Mouse (Mus musculus) intestine, postnatal 0 days (tissue): Measurements from ENCODE around the gene Ssna1. TPM values are rescaled to one million over a fixed set of nuclear protein-coding genes. Genes with fewer than 3 reads are reported as not detected.

Experiments used
- ATAC-seq: fragments of 200-750 bp; cut with Nextera tagmentation; 2 replicates; pipeline ENCODE4 v1.8.0; 2017; ENCODE audit warnings: mild to moderate bottlenecking, moderate TSS enrichment, moderate library complexity
- H3K27ac ChIP-seq: fragments of 300-500 bp; sonication (generic); 2 replicates; pipeline ENCODE4 v1.5.1; 2014; ENCODE audit warnings: mild to moderate bottlenecking, low read depth, low read length, moderate library complexity
- H3K27me3 ChIP-seq: fragments of 300-500 bp; sonication (generic); replicated peaks from 2 replicates; pipeline ENCODE4 v1.6.1; 2014; ENCODE audit warnings: low read length, mixed read lengths; ENCODE audit not compliant: control insufficient read depth, insufficient read depth
- H3K36me3 ChIP-seq: fragments of 300-500 bp; sonication (generic); 2 replicates; pipeline ENCODE4 v1.6.1; 2014; ENCODE audit warnings: mild to moderate bottlenecking, moderate library complexity; ENCODE audit not compliant: control insufficient read depth, insufficient read depth
- H3K4me1 ChIP-seq: fragments of 300-500 bp; sonication (generic); replicated peaks from 2 replicates; pipeline ENCODE4 v1.6.1; 2014; ENCODE audit warnings: antibody characterized with exemption, low read length, mixed read lengths; ENCODE audit not compliant: control insufficient read depth, insufficient read depth
- H3K4me2 ChIP-seq: fragments of 300-500 bp; sonication (generic); replicated peaks from 2 replicates; pipeline ENCODE4 v1.6.1; 2014; ENCODE audit warnings: low read depth, mild to moderate bottlenecking, moderate library complexity
- H3K4me3 ChIP-seq: fragments of 300-500 bp; sonication (generic); 2 replicates; pipeline ENCODE4 v1.5.1; 2014; ENCODE audit warnings: low read depth, low read length
- H3K9ac ChIP-seq: fragments of 300-500 bp; sonication (generic); 2 replicates; pipeline ENCODE4 v1.6.1; 2014; ENCODE audit warnings: mild to moderate bottlenecking, low read depth, low read length
- H3K9me3 ChIP-seq: fragments of 300-500 bp; sonication (generic); 2 replicates; pipeline ENCODE4 v1.6.1; 2016; ENCODE audit warnings: mixed run types; ENCODE audit not compliant: control insufficient read depth
- CTCF ChIP-seq: sonication (generic); IDR thresholded peaks from 2 replicates; pipeline ENCODE4 v1.5.1; 2016; ENCODE audit warnings: low read depth, mild to moderate bottlenecking, control low read depth, antibody characterized with exemption, moderate library complexity
- WGBS: fragments of 180-500 bp; shearing (Covaris S2); extraction: QIAGEN DNeasy Blood & Tissue Kit; methylation state at CpG from one replicate; pipeline ENCODE4 v1.1.7; 2014; 5-methylcytosine and 5-hydroxymethylcytosine counted together
- polyA plus RNA-seq: library from polyadenylated mRNA; unstranded; fragments of >200 nt; fragmentation: Nextera tagmentation; extraction: Ambion mirVana; gene quantifications from 2 replicates; pipeline ENCODE4 v1.2.1, GENCODE M21; 2015

Gene Ssna1
- polyA plus RNA-seq, 1 experiment from 2014 or later = 108 TPM

DNA sequence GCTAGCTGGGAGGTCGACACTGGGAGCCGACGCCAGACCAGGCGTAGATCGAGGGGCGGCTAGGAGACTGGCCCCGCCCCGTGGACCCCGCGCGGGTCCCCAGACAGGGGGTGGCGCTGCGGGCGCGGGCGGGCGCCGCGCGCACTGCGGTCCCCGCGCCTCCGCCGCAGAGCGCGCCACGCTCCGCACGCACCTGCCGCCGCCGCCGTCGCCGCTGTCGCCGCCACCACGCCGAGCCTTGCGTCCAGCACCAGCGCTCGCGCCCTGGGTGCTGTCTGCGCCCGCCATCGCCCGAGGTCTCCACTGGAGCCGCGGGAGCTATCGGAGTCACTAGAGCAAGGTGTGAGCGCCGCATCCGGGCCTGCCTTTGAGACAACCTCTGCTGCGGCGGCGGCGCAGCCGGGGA is 30.1 kb downstream of the Ssna1 start, which contains the start of the genes Rnf208 and Cysrt1:
Rnf208 (plus strand) TSS at position 155 of the 406 bp plus-strand sequence.
Cysrt1 (minus strand) TSS at position 352 of the 406 bp plus-strand sequence.
- H3K4me2 ChIP-seq = peak within 1 kb of the TSS; percentile 93
- no peak for ATAC-seq
- peak within 1 kb of the TSS; percentile 75 for H3K9ac ChIP-seq
- no peaks in the 10 kb centered on the region for H3K9me3 ChIP-seq
- peaks cover under 1% of the 10 kb centered on the region; the same call in 1 of the 2 replicates for H3K36me3 ChIP-seq
- TF ChIP-seq CTCF = no peak
- peaks cover 9% of the 10 kb centered on the region; the same call in 1 of the 2 replicates for H3K4me1 ChIP-seq
- H3K4me3 ChIP-seq = peak within 1 kb of the TSS; percentile 49
- H3K27me3 ChIP-seq = 0 out of 2 replicates have a peak, but pooled peaks cover 3% of the 10 kb centered on the region
- under 1% methylated on average over 50 of the region's 59 CpGs for WGBS
- H3K27ac ChIP-seq = peak within 1 kb of the TSS; percentile 74

DNA sequence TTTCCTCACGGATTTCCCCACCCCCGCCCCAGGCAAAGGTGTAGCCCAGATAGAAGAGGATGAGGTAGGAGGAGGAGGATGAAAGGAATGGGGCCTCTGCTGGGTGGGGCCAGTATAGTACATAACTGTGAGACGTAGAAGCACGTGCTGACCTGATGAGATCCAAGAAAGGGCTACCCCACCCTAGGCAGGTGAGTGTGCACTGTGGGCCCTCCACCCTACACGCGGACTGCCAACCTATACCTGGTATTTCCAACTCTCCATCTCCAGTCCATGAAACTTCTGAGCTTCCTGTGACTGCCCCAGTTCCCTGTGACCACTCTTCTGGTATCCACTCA is 30.8 kb downstream of the Ssna1 start:
- peaks cover 9% of the 10 kb centered on the region; the same call in 1 of the 2 replicates for H3K4me1 ChIP-seq
- ATAC-seq = peak; percentile 67
- 0 out of 2 replicates have a peak, but pooled peaks cover 3% of the 10 kb centered on the region for H3K27me3 ChIP-seq
- H3K9me3 ChIP-seq = no peaks in the 10 kb centered on the region
- no peak for TF ChIP-seq CTCF
- peak overlapping the region; percentile 93 for H3K4me2 ChIP-seq
- peak overlapping the region; percentile 74 for H3K27ac ChIP-seq
- H3K36me3 ChIP-seq = no peaks in the 10 kb centered on the region; the same call in 1 of the 2 replicates
- WGBS = 10% methylated on average over 6 of the region's 6 CpGs
- H3K4me3 ChIP-seq = peak overlapping the region; percentile 49; the same call in 1 of the 2 replicates
- H3K9ac ChIP-seq = no peak overlapping the region

DNA sequence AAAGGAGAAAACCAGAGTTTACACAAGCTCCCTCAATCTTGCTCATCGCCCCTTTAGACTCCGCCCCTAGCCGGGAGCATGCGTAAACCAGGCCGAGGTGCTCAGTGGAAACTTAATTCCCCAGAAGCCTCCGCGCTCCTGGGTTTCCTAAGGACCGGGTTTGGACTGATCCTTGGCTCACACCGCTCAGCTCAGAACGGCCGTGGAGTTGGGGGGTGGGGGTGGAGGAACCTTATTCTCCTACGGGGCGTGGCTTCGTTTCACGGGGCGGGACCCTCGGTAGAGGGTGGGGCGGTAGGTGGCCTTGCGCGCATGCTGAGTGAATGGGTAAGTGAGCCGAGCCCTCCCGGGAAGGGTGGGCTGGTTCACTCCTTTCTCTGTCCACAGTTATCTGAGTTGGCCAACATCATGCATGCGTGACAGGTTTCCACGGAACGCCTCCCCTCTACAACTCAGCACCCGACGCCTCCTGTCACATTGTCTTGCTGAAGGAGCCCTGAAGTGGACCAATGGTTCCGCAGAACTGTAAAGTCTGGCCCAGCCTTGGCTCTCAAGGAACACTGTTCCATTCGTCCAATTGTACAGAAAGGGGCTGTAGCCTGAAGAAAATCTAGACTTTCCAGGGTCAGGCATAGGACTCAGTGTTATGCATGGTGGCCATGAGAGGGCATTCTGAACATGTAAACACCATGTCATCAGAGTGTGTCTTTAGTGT is 31.4 kb downstream of the Ssna1 start:
- Histone ChIP-seq H3K27me3 (0 out of 2 replicates have a peak, but pooled peaks cover 3% of the 10 kb centered on the region), H3K9ac (peak overlapping the region; percentile 13; the same call in 1 of the 2 replicates), H3K27ac (peak overlapping the region; percentile 55), H3K9me3 (no peaks in the 10 kb centered on the region), H3K36me3 (no peaks in the 10 kb centered on the region; the same call in 1 of the 2 replicates), H3K4me1 (peaks cover 9% of the 10 kb centered on the region), H3K4me2 (peak overlapping the region; percentile 93), H3K4me3 (peak overlapping the region; percentile 49)
- no peak for TF ChIP-seq CTCF
- WGBS = under 1% methylated on average over 29 of the region's 29 CpGs
- peak; percentile 61 for ATAC-seq

DNA sequence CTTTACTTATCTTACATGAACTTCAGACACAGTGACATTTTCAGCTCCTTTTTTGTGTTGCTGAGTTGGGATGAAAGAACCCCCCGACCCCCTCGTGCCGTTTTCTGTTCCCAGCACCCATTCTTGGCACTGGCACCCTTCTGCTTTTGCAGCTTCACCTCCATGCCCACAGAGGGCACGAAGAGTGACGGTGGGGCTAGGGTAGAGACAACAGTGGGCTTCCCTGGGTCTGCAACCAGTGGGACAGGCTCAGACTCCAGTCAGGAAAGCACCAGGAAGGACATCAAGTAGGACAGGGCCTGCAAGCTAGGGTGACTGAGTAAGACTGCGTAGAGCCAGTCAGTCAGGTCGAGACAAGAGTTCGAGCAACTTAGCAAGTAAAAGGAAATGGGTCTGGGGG is 31.9 kb downstream of the Ssna1 start:
- Histone ChIP-seq H3K36me3 (no peaks in the 10 kb centered on the region), H3K27me3 (0 out of 2 replicates have a peak, but pooled peaks cover 3% of the 10 kb centered on the region), H3K27ac (peak overlapping the region; percentile 55), H3K9ac (peak overlapping the region; percentile 13; the same call in 1 of the 2 replicates), H3K4me3 (no peak overlapping the region), H3K4me1 (peaks cover 12% of the 10 kb centered on the region), H3K4me2 (peak overlapping the region; percentile 93), H3K9me3 (no peaks in the 10 kb centered on the region)
- 53% methylated on average over 8 of the region's 8 CpGs for WGBS
- TF ChIP-seq CTCF = no peak
- no peak for ATAC-seq

DNA sequence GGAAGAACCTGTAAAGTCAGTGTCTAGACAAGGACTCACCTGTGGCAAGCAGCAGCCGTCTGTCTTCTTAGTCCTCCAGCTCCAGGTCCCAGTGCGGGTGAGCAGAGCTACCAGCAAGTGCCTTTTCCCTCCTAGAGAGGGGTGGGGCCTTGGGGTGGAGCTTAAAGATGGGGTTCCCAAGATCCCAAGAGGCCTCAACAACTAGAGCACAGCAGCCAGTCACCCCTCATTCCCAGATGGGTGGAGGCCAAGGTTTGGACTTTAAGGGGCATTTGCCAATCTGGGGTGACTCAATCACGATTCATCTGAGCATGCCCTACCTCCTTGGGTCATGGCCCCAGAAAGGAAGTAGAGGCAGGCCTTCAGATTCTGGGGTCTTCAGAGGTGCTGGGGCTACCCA is 32.5 kb downstream of the Ssna1 start:
- H3K4me2 ChIP-seq = peak overlapping the region; percentile 30
- H3K9ac ChIP-seq = no peak overlapping the region
- no peak for TF ChIP-seq CTCF
- H3K27ac ChIP-seq = no peak overlapping the region
- H3K4me3 ChIP-seq = no peak overlapping the region
- peaks cover 15% of the 10 kb centered on the region for H3K4me1 ChIP-seq
- no peak for ATAC-seq
- WGBS = 60% methylated on average over 3 of the region's 3 CpGs
- H3K9me3 ChIP-seq = no peaks in the 10 kb centered on the region
- 0 out of 2 replicates have a peak, but pooled peaks cover 3% of the 10 kb centered on the region for H3K27me3 ChIP-seq
- H3K36me3 ChIP-seq = no peaks in the 10 kb centered on the region

- H3K4me1 ChIP-seq = peaks cover 18% of the 10 kb centered on the region
- ATAC-seq = no peak
- no peaks in the 10 kb centered on the region for H3K36me3 ChIP-seq
- H3K27me3 ChIP-seq = 0 out of 2 replicates have a peak, but pooled peaks cover 3% of the 10 kb centered on the region
- H3K4me3 ChIP-seq = no peak overlapping the region
- no peak overlapping the region for H3K9ac ChIP-seq
- H3K27ac ChIP-seq = peak overlapping the region; percentile 28; the same call in 1 of the 2 replicates
- no peak for TF ChIP-seq CTCF
- no peaks in the 10 kb centered on the region for H3K9me3 ChIP-seq
- no peak overlapping the region for H3K4me2 ChIP-seq
Observed at GRCm38 (mm10) chr2:25238106-25238505, 34.1 kb downstream of the Ssna1 start.
